Mouse (Mus musculus) spleen, adult 2 months (tissue): Measurements from ENCODE around the gene Bglap2.

Experiments
- CTCF ChIP-seq: fragments of 200-500 bp; IDR thresholded peaks from 2 replicates; pipeline ENCODE4 v1.5.1; 2011; ENCODE audit warnings: mild to moderate bottlenecking, inconsistent platforms; ENCODE audit not compliant: insufficient read depth, insufficient read length, insufficient replicate concordance; ENCODE audit errors: extremely low read depth
- POLR2A ChIP-seq: fragments of 200-500 bp; IDR thresholded peaks from 2 replicates; pipeline ENCODE4 v1.6.1; 2011; ENCODE audit warnings: low read depth, low read length, inconsistent platforms

GRCm38 (mm10) chr3:88412636-88413035 is 34.1 kb upstream of the Bglap2 start:
- TF ChIP-seq POLR2A (no peak), CTCF (no peak)
